21 mouse cellular contexts compared by ENCODE assay signal in the genomic region with DNA sequence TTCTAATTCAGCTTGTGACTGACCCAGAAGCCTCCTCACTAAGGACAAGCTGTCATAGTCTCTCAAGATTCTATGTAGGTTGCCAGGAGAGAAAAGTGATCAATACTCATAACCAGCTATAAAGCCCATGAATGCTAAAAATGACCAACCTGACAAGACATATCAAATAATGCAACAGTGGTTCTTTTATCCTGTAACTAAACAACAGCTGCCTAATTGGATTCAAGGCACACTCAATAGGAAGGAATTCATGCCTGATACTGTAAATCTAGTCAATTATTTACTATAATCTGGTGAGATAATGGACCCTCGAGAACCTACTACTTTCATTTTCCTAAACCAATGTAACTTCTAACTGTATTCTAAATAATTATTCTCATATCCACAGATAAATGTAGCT.
DNase-seq lines count a peak whose midpoint lies in the region; TF ChIP-seq lines count a peak whose summit lies in the region.
"Had no signal": no experiment of that assay in that cellular context is flagged by ENCODE, and none has a peak within 500 bp of the region (broad histone marks: within the 10 kb centered on the region; RNA-seq: fewer than 3 reads in every experiment).

No protein-coding gene starts in this region.

- WGBS in thymus, adult 2 months = 92% methylated on average over 1 of the region's 1 CpGs

- H3K9ac ChIP-seq in CH12.LX (ENCODE audit: insufficient read depth, low read depth) = no peak overlapping the region

- no peaks in the 10 kb centered on the region for H3K4me1 ChIP-seq in CH12.LX (ENCODE audit: control insufficient read depth in 1 of 2, insufficient read depth in 2 of 2)
- no peaks in the 10 kb centered on the region for H3K4me1 ChIP-seq in thymus, adult 2 months (replicated peaks; ENCODE audit: control insufficient read depth, insufficient read depth, low read length)

- H3K27me3 ChIP-seq in CH12.LX (replicated peaks) = no peaks in the 10 kb centered on the region
- no peaks in the 10 kb centered on the region for H3K27me3 ChIP-seq in thymus, adult 2 months (ENCODE audit: control insufficient read depth, insufficient read depth, low read length)
- H3K27me3 ChIP-seq: Patski had no signal

- no peak for TF ChIP-seq RAD21 in CH12.LX (IDR thresholded peaks at IDR 0.05; ENCODE audit: low read depth, low read length)

- no peak for TF ChIP-seq EP300 in CH12.LX (IDR thresholded peaks at IDR 0.05; ENCODE audit: low read length)

- H3K4me2 ChIP-seq in CH12.LX (ENCODE audit: insufficient read depth, low read depth, poor library complexity, severe bottlenecking) = peak overlapping the region; percentile 36

- no peaks in the 10 kb centered on the region for H3K9me3 ChIP-seq in CH12.LX (replicated peaks; ENCODE audit: low read length)
- H3K9me3 ChIP-seq: G1E had no signal

- TF ChIP-seq POLR2A in CH12.LX (IDR thresholded peaks at IDR 0.05; ENCODE audit: low read depth, low read length) = no peak
- TF ChIP-seq POLR2A in thymus, adult 2 months (IDR thresholded peaks at IDR 0.05; ENCODE audit: control insufficient read depth, extremely low read depth, insufficient read depth, low read length, poor library complexity) = no peak

- peak overlapping the region in 1 of 3 experiments; percentile 15 for H3K4me3 ChIP-seq in CH12.LX (replicated peaks in 1 of 3; ENCODE audit: low read depth in 2 of 3, low read length in 2 of 3, poor library complexity in 1 of 3)
- H3K4me3 ChIP-seq in thymus, adult 2 months (ENCODE audit: control insufficient read depth, insufficient read depth, low read length) = no peak overlapping the region

- dilution Hi-C loops in CH12.LX (cut with MboI; ENCODE audit: extremely low pct_ligation_motif_present, extremely low pct_unique_long_range_greater_than_20kb, low sequenced_read_pairs) = no loop called here

- in situ Hi-C loops in CH12.LX (cut with MboI; ENCODE audit: low pct_ligation_motif_present, low pct_unique_long_range_greater_than_20kb, low sequenced_read_pairs) = no loop called here

- H3K79me2 ChIP-seq in CH12.LX (replicated peaks; ENCODE audit: control insufficient read depth, extremely low read depth, insufficient read depth, poor library complexity, severe bottlenecking) = no peaks in the 10 kb centered on the region

- no peak for TF ChIP-seq CTCF in CH12.LX (conservative IDR thresholded peaks at IDR 0.05 in 1 of 2, IDR thresholded peaks at IDR 0.05 in 1 of 2; ENCODE audit: low read depth in 2 of 2, low read length in 2 of 2)
- TF ChIP-seq CTCF in thymus, adult 2 months (IDR thresholded peaks at IDR 0.05; ENCODE audit: borderline replicate concordance, control insufficient read depth, extremely low read depth, insufficient read depth, low read length, poor library complexity) = no peak

- no peaks in the 10 kb centered on the region for H3K36me3 ChIP-seq in CH12.LX (replicated peaks in 1 of 2; ENCODE audit: control insufficient read depth in 1 of 2, insufficient read depth in 1 of 2, low read length in 1 of 2)
- H3K36me3 ChIP-seq in thymus, adult 2 months (ENCODE audit: control insufficient read depth, insufficient read depth, low read length) = no peaks in the 10 kb centered on the region
- H3K36me3 ChIP-seq: G1E had no signal

- DNase-seq in CH12.LX (ENCODE audit: extremely low read depth) = no peak
- peak; percentile 93 for DNase-seq in Muller cell, postnatal 12 days (ENCODE audit: inconsistent ontology term)
- DNase-seq in retina, embryonic 14.5 days (ENCODE audit: low spot score) = peak; percentile 71
- DNase-seq in retina, postnatal 1 day = peak; percentile 55
- DNase-seq in spleen, postnatal 36 days (ENCODE audit: low spot score in 2 of 2) = no peak
- DNase-seq in layer of hippocampus, adult 9-11 months = no peak
- DNase-seq in thymus, adult 2 months = no peak
- no peak for DNase-seq in thymus, postnatal 14 days
- DNase-seq: adrenal gland, adult 2 months; adrenal gland, adult 8-10 months; adrenal gland, postnatal 10 days; adrenal gland, postnatal 14 days; adrenal gland, postnatal 25 days; adrenal gland, postnatal 36 days; B cell, adult 2 months; cerebellum, adult 11 months; cerebellum, adult 11-12 months; cerebellum, adult 18-20 months; cerebellum, adult 2 months had no signal

- no peak overlapping the region for H3K27ac ChIP-seq in CH12.LX (ENCODE audit: insufficient read depth, low read depth)
- no peak overlapping the region for H3K27ac ChIP-seq in thymus, adult 2 months (ENCODE audit: control insufficient read depth, insufficient read depth, low read length)

TF ChIP-seq in CH12.LX, 34 proteins besides CTCF, POLR2A, EP300 and RAD21:
- TF ChIP-seq USF1 (IDR thresholded peaks at IDR 0.05; ENCODE audit: low read depth, low read length) (no peak), ZNF384 (IDR thresholded peaks at IDR 0.05; ENCODE audit: low read depth, low read length) (no peak), TBP (conservative IDR thresholded peaks at IDR 0.05; ENCODE audit: low read depth, low read length) (no peak), HCFC1 (IDR thresholded peaks at IDR 0.05; ENCODE audit: low read depth, low read length) (no peak), SIN3A (IDR thresholded peaks at IDR 0.05; ENCODE audit: low read length) (no peak), ZKSCAN1 (IDR thresholded peaks at IDR 0.05; ENCODE audit: borderline replicate concordance, low read depth, low read length) (no peak), IRF4 (IDR thresholded peaks at IDR 0.05; ENCODE audit: low read depth, low read length) (no peak), ZC3H11A (IDR thresholded peaks at IDR 0.05; ENCODE audit: low read depth, low read length) (no peak), USF2 (conservative IDR thresholded peaks at IDR 0.05; ENCODE audit: low read depth, low read length) (no peak)

Comparison
In these comparisons a context has a peak if more than half of its experiments do, and no peak if none do; other contexts are left out.
1. DNase-seq: peak in Muller cell, postnatal 12 days (single experiment), retina, embryonic 14.5 days (single experiment) and retina, postnatal 1 day (single experiment); none in CH12.LX (single experiment), spleen, postnatal 36 days (0 of 2), layer of hippocampus, adult 9-11 months (single experiment), thymus, adult 2 months (single experiment) and thymus, postnatal 14 days (single experiment).